ENCODE assay signal across 29 mouse cellular contexts in genomic region chr1:133720342-133720741, GRCm38 (mm10). TPM values are rescaled to one million over a fixed set of nuclear protein-coding genes. Genes with fewer than 3 reads are reported as not detected.
DNase-seq lines count a peak whose midpoint lies in the region; ATAC-seq lines count a peak whose summit lies in the region.
"Had no signal": no experiment of that assay in that cellular context is flagged by ENCODE, and none has a peak within 500 bp of the region (broad histone marks: within the 10 kb centered on the region; RNA-seq: fewer than 3 reads in every experiment).

No protein-coding gene starts in this region.

- H3K4me1 ChIP-seq in limb, embryonic 11.5 days (ENCODE audit: control insufficient read depth, insufficient read depth, low read length) = no peaks in the 10 kb centered on the region
- H3K4me1 ChIP-seq: embryonic facial prominence, embryonic 13.5 days; forebrain, embryonic 10.5 days; forebrain, embryonic 13.5 days; heart, embryonic 10.5 days had no signal

- no peak overlapping the region for H3K4me2 ChIP-seq in limb, embryonic 11.5 days (ENCODE audit: low read depth, severe bottlenecking)
- H3K4me2 ChIP-seq: embryonic facial prominence, embryonic 13.5 days; forebrain, embryonic 13.5 days; heart, embryonic 13.5 days; hindbrain, embryonic 14.5 days had no signal

- no peak overlapping the region for H3K9ac ChIP-seq in limb, embryonic 11.5 days (ENCODE audit: low read length)
- H3K9ac ChIP-seq: embryonic facial prominence, embryonic 13.5 days; forebrain, embryonic 13.5 days; forebrain, postnatal 0 days; heart, embryonic 13.5 days; hindbrain, embryonic 14.5 days had no signal

- H3K4me3 ChIP-seq in limb, embryonic 11.5 days (ENCODE audit: low read depth, low read length) = no peak overlapping the region
- H3K4me3 ChIP-seq: embryonic facial prominence, embryonic 13.5 days; forebrain, embryonic 10.5 days; forebrain, embryonic 13.5 days; heart, adult 2 months; heart, embryonic 10.5 days; heart, embryonic 13.5 days had no signal

- ATAC-seq in limb, embryonic 11.5 days (ENCODE audit: insufficient number of reproducible peaks, low FRiP score, low TSS enrichment, low read depth) = no peak
- ATAC-seq: activated CD4-positive, CD25-positive, alpha-beta regulatory T cell, adult 4 months; forebrain, embryonic 13.5 days; forebrain, postnatal 0 days; hindbrain, postnatal 0 days; inflammation-experienced regulatory T-cells, adult 6 months had no signal

- WGBS in limb, embryonic 11.5 days = 44% methylated on average over 7 of the region's 7 CpGs

- H3K9me3 ChIP-seq in limb, embryonic 11.5 days (ENCODE audit: control insufficient read depth, low read length) = no peaks in the 10 kb centered on the region
- H3K9me3 ChIP-seq: embryonic facial prominence, embryonic 13.5 days; forebrain, embryonic 10.5 days; forebrain, embryonic 13.5 days; heart, embryonic 10.5 days; heart, embryonic 13.5 days had no signal

- peak; percentile 33 for DNase-seq in embryo, embryonic 10.5 days (ENCODE audit: low spot score)
- DNase-seq in embryo, embryonic 11 days = no peak
- DNase-seq in thymus, postnatal 0 days (ENCODE audit: low spot score) = peak; percentile 18
- no peak for DNase-seq in thymus, postnatal 10 days (ENCODE audit: low spot score in 2 of 2)
- DNase-seq in limb, embryonic 11.5 days (ENCODE audit: low spot score) = peak; percentile 60
- no peak for DNase-seq in layer of hippocampus, adult 8-10 months (ENCODE audit: low spot score in 2 of 2)
- DNase-seq in left cerebral cortex, adult 18-20 months (ENCODE audit: low spot score in 2 of 2) = no peak
- DNase-seq: adrenal gland, adult 8-10 months; adrenal gland, postnatal 25 days; cerebellum, adult 11-12 months; cerebellum, adult 8-10 months; cerebellum, postnatal 10 days; cerebellum, postnatal 36 days; forebrain, postnatal 0 days; gastrocnemius, postnatal 10 days; gastrocnemius, postnatal 36 days; heart, adult 2 months; heart, postnatal 14 days had no signal

- no peaks in the 10 kb centered on the region for H3K27me3 ChIP-seq in limb, embryonic 11.5 days (ENCODE audit: control insufficient read depth, insufficient read depth, low read length)
- H3K27me3 ChIP-seq: embryonic facial prominence, embryonic 13.5 days; forebrain, embryonic 13.5 days; heart, embryonic 13.5 days had no signal

- H3K27ac ChIP-seq in limb, embryonic 11.5 days (replicated peaks; ENCODE audit: low read depth, low read length) = no peak overlapping the region
- H3K27ac ChIP-seq: embryonic facial prominence, embryonic 13.5 days; forebrain, embryonic 10.5 days; forebrain, embryonic 13.5 days; heart, adult 2 months; heart, embryonic 10.5 days; heart, embryonic 13.5 days; hindbrain, embryonic 14.5 days; hindbrain, postnatal 0 days had no signal

- no peaks in the 10 kb centered on the region for H3K36me3 ChIP-seq in limb, embryonic 11.5 days (ENCODE audit: control insufficient read depth, insufficient read depth, low read length)
- H3K36me3 ChIP-seq: forebrain, embryonic 10.5 days had no signal

RNA-seq across cellular contexts. Expression of gene Lax1, which starts 30.4 kb away (rescaled TPM):
- polyA plus RNA-seq in thymus, postnatal 0 days (2015; fragmentation: Nextera tagmentation; extraction: Ambion mirVana) = 27.3 and 29.4 TPM in 2 replicates
- 1.1 TPM in 2 replicates for polyA plus RNA-seq in limb, embryonic 11.5 days (2014; fragmentation: Nextera tagmentation; extraction: Ambion mirVana)
- total RNA-seq in layer of hippocampus, adult 8-10 months (2022) = not detected
- total RNA-seq in left cerebral cortex, adult 18-20 months (2021) = under 1 TPM in 1 of 2 experiments, not detected in 1; 0.40 TPM
- total RNA-seq: adrenal gland, postnatal 25 days; gastrocnemius, adult 18-20 months; gastrocnemius, postnatal 36 days had no signal
- polyA plus RNA-seq: forebrain, embryonic 13.5 days; hindbrain, embryonic 14.5 days had no signal

RNA-seq across cellular contexts. Expression of gene Gm38394, which starts 59.2 kb away (rescaled TPM):
- polyA plus RNA-seq in thymus, postnatal 0 days (2015; fragmentation: Nextera tagmentation; extraction: Ambion mirVana) = 2.3 and 3.0 TPM in 2 replicates
- 9.3 and 9.8 TPM in 2 replicates for polyA plus RNA-seq in limb, embryonic 11.5 days (2014; fragmentation: Nextera tagmentation; extraction: Ambion mirVana)
- 10 to 100 TPM; 21.9 to 34.1 (median 30.1) TPM for total RNA-seq in layer of hippocampus, adult 8-10 months (2022)
- 10 to 100 TPM; 23.9 to 27.1 TPM for total RNA-seq in left cerebral cortex, adult 18-20 months (2021)

RNA-seq across cellular contexts. Expression of gene Zbed6, which starts 59.7 kb away (rescaled TPM):
- polyA plus RNA-seq in thymus, postnatal 0 days (2015; fragmentation: Nextera tagmentation; extraction: Ambion mirVana) = 0.14 and 0.86 TPM in 2 replicates
- polyA plus RNA-seq in limb, embryonic 11.5 days (2014; fragmentation: Nextera tagmentation; extraction: Ambion mirVana) = not detected in 2 replicates
- total RNA-seq in layer of hippocampus, adult 8-10 months (2022) = 10 to 100 TPM in 1 of 4 experiments, 1 to 10 TPM in 3; 6.4 to 10.8 (median 8.5) TPM
- total RNA-seq in left cerebral cortex, adult 18-20 months (2021) = 1 to 10 TPM; 8.3 TPM
- polyA plus RNA-seq: activated CD4-positive, CD25-positive, alpha-beta regulatory T cell, adult 4 months; embryonic facial prominence, embryonic 13.5 days; forebrain, embryonic 10.5 days; forebrain, embryonic 13.5 days; forebrain, postnatal 0 days; heart, embryonic 10.5 days; heart, embryonic 13.5 days; heart, embryonic 16.5 days; hindbrain, embryonic 14.5 days; inflammation-experienced regulatory T-cells, adult 6 months had no signal

Comparison
In these comparisons a context has a peak if more than half of its experiments do, and no peak if none do; other contexts are left out.
1. DNase-seq: peak in embryo, embryonic 10.5 days (single experiment), thymus, postnatal 0 days (single experiment) and limb, embryonic 11.5 days (single experiment); none in embryo, embryonic 11 days (single experiment), thymus, postnatal 10 days (0 of 2), layer of hippocampus, adult 8-10 months (0 of 2) and left cerebral cortex, adult 18-20 months (0 of 2).